Mouse (Mus musculus) liver, embryonic 15.5 days (tissue): ENCODE data around the gene Wdr73. TPM values are rescaled to one million over a fixed set of nuclear protein-coding genes. Genes with fewer than 3 reads are reported as not detected.
"Not testable (repeated sequence)": the region's sequence is repeated elsewhere in the genome, so short reads cannot be mapped to it uniquely, and the experiment has no call there.

Source experiments
- ATAC-seq: fragments of 200-750 bp; cut with Nextera tagmentation; 2 replicates; pipeline ENCODE4 v1.8.0; 2017; ENCODE audit warnings: moderate number of reproducible peaks, mild to moderate bottlenecking, moderate library complexity; ENCODE audit not compliant: insufficient read depth
- H3K27ac ChIP-seq: fragments of 300-500 bp; sonication (generic); replicated peaks from 2 replicates; pipeline ENCODE4 v1.5.1; 2015; ENCODE audit warnings: mild to moderate bottlenecking, inconsistent platforms
- H3K27me3 ChIP-seq: fragments of 300-500 bp; sonication (generic); 2 replicates; pipeline ENCODE4 v1.6.1; 2015; ENCODE audit warnings: mild to moderate bottlenecking, inconsistent platforms
- H3K36me3 ChIP-seq: fragments of 300-500 bp; sonication (generic); replicated peaks from 2 replicates; pipeline ENCODE4 v1.6.1; 2015; ENCODE audit warnings: moderate library complexity, mild to moderate bottlenecking, inconsistent platforms
- H3K4me1 ChIP-seq: fragments of 300-500 bp; sonication (generic); replicated peaks from 2 replicates; pipeline ENCODE4 v1.6.1; 2015; ENCODE audit warnings: inconsistent platforms
- H3K4me2 ChIP-seq: fragments of 300-500 bp; sonication (generic); 2 replicates; pipeline ENCODE4 v1.6.1; 2015; ENCODE audit warnings: moderate library complexity, mild to moderate bottlenecking, inconsistent platforms
- H3K4me3 ChIP-seq: fragments of 300-500 bp; sonication (generic); replicated peaks from 2 replicates; pipeline ENCODE4 v1.5.1; 2015; ENCODE audit warnings: mild to moderate bottlenecking, inconsistent platforms
- H3K9ac ChIP-seq: fragments of 300-500 bp; sonication (generic); 2 replicates; pipeline ENCODE4 v1.6.1; 2015; ENCODE audit warnings: moderate library complexity, mild to moderate bottlenecking, inconsistent platforms
- H3K9me3 ChIP-seq: fragments of 300-500 bp; sonication (generic); replicated peaks from 2 replicates; pipeline ENCODE4 v1.6.1; 2016; ENCODE audit warnings: inconsistent platforms
- WGBS: fragments of 180-500 bp; shearing (Covaris S2); methylation state at CpG from one replicate; pipeline ENCODE4 v1.1.7; 2015; ENCODE audit warnings: mixed read lengths; ENCODE audit not compliant: insufficient replicate concordance; 5-methylcytosine and 5-hydroxymethylcytosine counted together
- polyA plus RNA-seq: library from polyadenylated mRNA; unstranded; fragments of >200 nt; fragmentation: Nextera tagmentation; extraction: Ambion mirVana; gene quantifications from 2 replicates; pipeline ENCODE4 v1.2.1, GENCODE M21; 2015

Wdr73 gene
- 13.2 and 13.7 TPM in 2 replicates for polyA plus RNA-seq

DNA sequence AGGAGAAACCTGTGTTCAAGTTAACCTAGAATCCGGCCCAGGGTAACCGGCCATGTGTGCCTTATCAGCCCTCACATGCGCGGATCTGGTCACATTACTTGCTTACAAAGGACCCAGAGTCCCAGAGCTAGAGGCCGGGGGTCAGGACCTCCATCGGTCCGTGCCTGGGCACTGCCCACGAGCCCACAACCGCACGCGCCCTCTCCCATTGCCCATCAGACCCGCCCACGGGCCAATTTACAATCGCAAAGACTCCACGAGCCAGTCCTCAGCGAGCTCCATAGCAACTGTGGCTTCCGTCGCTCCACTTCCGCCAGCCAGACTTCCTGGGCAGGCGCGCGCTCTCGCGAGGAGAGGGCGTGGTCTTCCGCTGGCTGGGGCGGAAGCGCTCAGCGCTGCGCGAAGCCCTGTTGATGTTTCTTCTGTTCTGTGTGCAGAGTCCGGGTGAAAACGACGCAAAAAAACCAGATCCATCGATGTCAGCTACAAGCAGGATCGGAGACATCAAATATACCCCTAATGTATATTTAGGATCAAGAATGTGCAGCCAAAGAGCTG lies at the start of gene Wdr73:
Gene Wdr73 (minus strand): TSS at position 326 of the 558 bp plus-strand sequence.
- peak; percentile 92 for ATAC-seq
- under 1% methylated on average over 36 of the region's 36 CpGs for whole genome bisulfite sequencing
- peak within 1 kb of the TSS; percentile 88 for H3K4me3 ChIP-seq
- peak within 1 kb of the TSS; percentile 91 for H3K4me2 ChIP-seq
- H3K27ac ChIP-seq, result peak within 1 kb of the TSS; percentile 88
- H3K9ac ChIP-seq, result peak within 1 kb of the TSS; percentile 74
- H3K9me3 ChIP-seq, result no peaks in the 10 kb centered on the region
- H3K36me3 ChIP-seq, result peaks cover 28% of the 10 kb centered on the region
- peaks cover 44% of the 10 kb centered on the region for H3K4me1 ChIP-seq
- no peaks in the 10 kb centered on the region; the same call in 1 of the 2 replicates for H3K27me3 ChIP-seq

DNA sequence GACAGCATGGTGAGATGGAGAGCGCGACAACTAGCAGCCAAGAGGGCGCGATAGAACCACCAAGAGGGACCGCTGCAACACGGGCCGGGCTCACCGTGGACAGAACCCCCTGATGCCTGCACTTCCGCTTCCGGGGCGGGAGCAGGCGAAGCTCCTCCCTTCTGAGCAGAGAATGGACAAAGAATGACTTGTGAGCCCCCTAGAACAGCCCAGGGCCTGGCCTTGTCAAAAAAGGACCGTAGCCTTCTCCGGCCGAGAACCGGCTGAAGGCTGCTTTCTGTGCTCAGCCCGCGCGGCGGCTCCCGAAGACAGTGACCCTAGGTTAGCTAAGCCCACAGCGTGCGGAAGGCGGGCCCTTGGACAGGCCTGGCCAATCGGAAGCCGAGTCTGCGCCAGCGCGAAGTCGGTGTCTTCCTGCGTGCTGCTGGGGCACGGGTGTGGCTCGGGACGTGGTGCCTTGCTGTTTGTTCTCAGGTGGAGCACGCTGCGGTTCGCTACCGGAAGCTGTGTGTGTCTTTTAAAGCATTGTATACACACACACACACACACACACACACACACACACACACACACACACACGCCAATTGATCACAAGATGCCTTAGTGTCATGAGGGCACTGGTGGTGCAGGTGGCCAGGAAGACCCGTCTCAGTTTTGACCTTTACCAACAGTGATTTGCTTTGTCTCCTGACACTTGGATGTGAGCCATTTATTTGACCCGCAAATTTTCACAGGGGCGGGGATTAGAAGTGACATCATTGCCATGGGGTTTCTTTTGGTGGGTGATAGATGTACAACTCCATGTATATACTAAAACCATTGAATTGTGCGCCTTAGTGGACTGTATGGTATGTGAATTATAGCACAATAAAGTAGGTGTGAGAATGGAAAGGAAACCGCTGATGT lies 46.6 kb upstream of the Wdr73 start, which contains the start of gene Sec11a:
Gene Sec11a (minus strand): TSS at position 336 of the 906 bp plus-strand sequence.
- Histone ChIP-seq H3K27ac (peak within 1 kb of the TSS; percentile 90), H3K4me1 (peaks cover 34% of the 10 kb centered on the region), H3K4me3 (peak within 1 kb of the TSS; percentile 89), H3K36me3 (peaks cover 10% of the 10 kb centered on the region; the same call in 1 of the 2 replicates), H3K9ac (peak within 1 kb of the TSS; percentile 81), H3K4me2 (peak within 1 kb of the TSS; percentile 82), H3K9me3 (no peaks in the 10 kb centered on the region), H3K27me3 (peaks cover 4% of the 10 kb centered on the region; the same call in 1 of the 2 replicates)
- ATAC-seq, result peak; percentile 100
- 2% methylated on average over 44 of the region's 44 CpGs for WGBS

DNA sequence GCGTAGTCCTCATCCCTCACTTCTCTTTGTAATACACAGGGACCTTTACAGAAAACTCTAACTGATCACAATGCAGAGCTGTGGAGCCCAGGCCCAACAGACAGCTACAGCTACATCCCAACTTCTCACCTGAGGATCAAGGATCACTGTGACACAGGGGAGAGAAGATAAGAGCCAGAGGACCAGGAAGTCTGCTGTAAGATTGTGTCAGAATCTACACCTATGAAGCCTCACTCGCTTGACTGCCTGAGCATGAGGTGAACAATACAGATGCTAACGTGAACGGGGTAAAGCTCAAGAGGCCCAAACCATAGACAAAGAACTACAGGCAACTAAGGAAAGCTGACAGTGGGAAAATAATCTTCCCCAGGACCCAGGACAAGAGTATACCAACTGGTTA lies 38.7 kb upstream of the Wdr73 start:
- Histone ChIP-seq H3K4me1 (peaks cover 20% of the 10 kb centered on the region), H3K4me3 (no peak overlapping the region), H3K36me3 (peaks cover 21% of the 10 kb centered on the region), H3K9me3 (no peaks in the 10 kb centered on the region), H3K9ac (no peak overlapping the region), H3K4me2 (no peak overlapping the region), H3K27ac (no peak overlapping the region), H3K27me3 (no peaks in the 10 kb centered on the region)
- no peak for ATAC-seq
- 83% methylated on average over 4 of the region's 4 CpGs for WGBS

GRCm38 (mm10) chr7:80937304-80937666 lies 36.2 kb upstream of the Wdr73 start:
- ATAC-seq, H3K27me3 ChIP-seq, H3K9me3 ChIP-seq, H3K4me3 ChIP-seq, H3K9ac ChIP-seq, H3K27ac ChIP-seq, H3K4me2 ChIP-seq: not testable (repeated sequence)
- peaks cover 36% of the 10 kb centered on the region for H3K36me3 ChIP-seq
- peaks cover 18% of the 10 kb centered on the region for H3K4me1 ChIP-seq

GRCm38 (mm10) chr7:80936617-80937303 lies 35.7 kb upstream of the Wdr73 start:
- peaks cover 18% of the 10 kb centered on the region for H3K4me1 ChIP-seq
- not testable (repeated sequence) for H3K4me3 ChIP-seq, H3K9me3 ChIP-seq, H3K27ac ChIP-seq, H3K27me3 ChIP-seq, H3K9ac ChIP-seq, H3K4me2 ChIP-seq, ATAC-seq
- H3K36me3 ChIP-seq, result peaks cover 40% of the 10 kb centered on the region
- WGBS, result 23% methylated on average over 7 of the region's 7 CpGs

- no peaks in the 10 kb centered on the region for H3K27me3 ChIP-seq
- H3K9ac ChIP-seq, result no peak overlapping the region
- H3K27ac ChIP-seq, result no peak overlapping the region
- 81% methylated on average over 1 of the region's 1 CpGs for WGBS
- no peak overlapping the region for H3K4me3 ChIP-seq
- H3K9me3 ChIP-seq, result no peaks in the 10 kb centered on the region
- peaks cover 18% of the 10 kb centered on the region for H3K4me1 ChIP-seq
- peaks cover 43% of the 10 kb centered on the region for H3K36me3 ChIP-seq
- H3K4me2 ChIP-seq, result no peak overlapping the region
- no peak for ATAC-seq
Observed at GRCm38 (mm10) chr7:80935834-80936233, 34.8 kb upstream of the Wdr73 start.

GRCm38 (mm10) chr7:80932777-80933176 lies 31.7 kb upstream of the Wdr73 start:
- Histone ChIP-seq H3K4me1 (peaks cover 10% of the 10 kb centered on the region), H3K27ac (no peak overlapping the region), H3K9ac (no peak overlapping the region), H3K4me3 (no peak overlapping the region), H3K27me3 (no peaks in the 10 kb centered on the region), H3K4me2 (no peak overlapping the region), H3K9me3 (no peaks in the 10 kb centered on the region), H3K36me3 (peaks cover 41% of the 10 kb centered on the region)
- ATAC-seq, result no peak
- 64% methylated on average over 1 of the region's 1 CpGs for WGBS

DNA sequence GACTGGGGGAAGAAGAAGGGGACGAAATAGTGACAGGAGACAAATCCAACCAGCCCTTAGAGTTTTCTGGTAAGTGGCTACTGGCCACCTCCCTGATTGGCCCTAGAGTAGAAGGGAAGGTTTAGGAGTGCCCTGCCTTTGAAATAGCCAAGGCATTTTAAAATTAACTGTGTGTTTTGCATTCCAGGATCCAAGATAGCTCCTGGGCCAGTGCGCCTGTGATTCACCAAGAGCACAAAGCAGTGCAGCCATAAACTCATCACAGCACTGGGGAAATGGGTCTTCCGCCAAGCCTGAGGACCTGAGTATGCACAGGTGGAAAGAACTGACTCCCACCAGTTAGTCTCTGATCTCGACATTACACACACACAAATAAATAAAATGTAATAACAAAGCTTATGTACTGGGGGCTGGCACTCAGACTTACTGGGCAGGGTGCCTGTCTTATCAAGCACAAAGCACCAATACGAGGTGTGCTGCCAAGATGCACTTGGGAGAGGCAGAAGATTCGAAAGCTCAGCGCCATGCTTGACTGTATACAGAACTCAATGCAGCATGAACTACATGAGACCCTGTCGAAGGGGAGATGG lies 30.6 kb upstream of the Wdr73 start:
- Histone ChIP-seq H3K27me3 (no peaks in the 10 kb centered on the region), H3K4me2 (no peak overlapping the region), H3K9ac (no peak overlapping the region), H3K36me3 (peaks cover 48% of the 10 kb centered on the region), H3K27ac (no peak overlapping the region), H3K9me3 (no peaks in the 10 kb centered on the region), H3K4me3 (no peak overlapping the region), H3K4me1 (peaks cover 9% of the 10 kb centered on the region)
- no peak for ATAC-seq
- 72% methylated on average over 8 of the region's 8 CpGs for WGBS

DNA sequence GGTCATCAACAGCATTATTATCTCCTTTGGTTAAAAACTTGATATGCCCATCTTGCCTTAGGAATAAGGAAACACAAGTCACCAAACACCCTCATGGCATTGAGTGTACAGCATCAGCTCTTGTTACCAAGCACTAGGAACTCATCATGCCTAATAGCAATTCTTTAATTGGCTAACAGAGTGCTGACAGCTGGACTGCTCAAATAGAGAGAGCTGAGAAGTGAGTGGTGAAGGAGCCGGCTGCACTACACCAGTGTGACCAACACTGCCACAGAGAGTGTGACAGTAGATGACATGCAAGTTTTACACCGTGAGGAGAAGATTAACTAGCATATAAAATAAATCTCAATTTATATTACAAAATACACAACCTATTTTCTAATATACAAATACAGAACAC lies 22.1 kb upstream of the Wdr73 start:
- no peaks in the 10 kb centered on the region for H3K9me3 ChIP-seq
- no peak overlapping the region for H3K27ac ChIP-seq
- ATAC-seq, result no peak
- peaks cover 16% of the 10 kb centered on the region for H3K4me1 ChIP-seq
- 82% methylated on average over 2 of the region's 2 CpGs for WGBS
- H3K9ac ChIP-seq, result no peak overlapping the region
- no peaks in the 10 kb centered on the region for H3K27me3 ChIP-seq
- no peak overlapping the region for H3K4me2 ChIP-seq
- peaks cover 63% of the 10 kb centered on the region for H3K36me3 ChIP-seq
- no peak overlapping the region for H3K4me3 ChIP-seq

DNA sequence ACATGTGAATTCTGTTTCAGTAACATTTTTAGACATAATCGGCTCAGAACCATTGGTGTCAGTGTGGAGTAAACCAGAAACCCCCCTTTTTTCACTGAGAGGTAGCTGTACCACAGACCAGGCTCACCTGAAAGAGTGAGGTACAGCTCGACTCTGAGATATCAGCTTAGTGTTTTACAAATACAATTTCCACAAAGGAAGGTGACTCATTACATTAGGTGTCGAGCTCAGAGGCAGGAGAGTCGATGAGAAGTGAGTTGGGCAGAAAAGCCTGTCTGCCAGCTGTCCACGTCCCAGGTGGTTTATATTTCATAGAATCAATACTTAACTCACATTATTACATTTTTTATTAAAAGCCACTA lies 18.6 kb upstream of the Wdr73 start:
- ATAC-seq, result no peak
- Histone ChIP-seq H3K27me3 (no peaks in the 10 kb centered on the region), H3K4me3 (no peak overlapping the region), H3K4me1 (peaks cover 16% of the 10 kb centered on the region), H3K9me3 (no peaks in the 10 kb centered on the region), H3K27ac (no peak overlapping the region), H3K4me2 (0 out of 2 replicates have a peak overlapping the region, but pooled peaks have one; percentile 1), H3K9ac (no peak overlapping the region), H3K36me3 (peaks cover 66% of the 10 kb centered on the region)
- 61% methylated on average over 5 of the region's 5 CpGs for WGBS
